Mouse (Mus musculus): Measurements from ENCODE around the gene Terb1.

The Terb1 gene

DNA sequence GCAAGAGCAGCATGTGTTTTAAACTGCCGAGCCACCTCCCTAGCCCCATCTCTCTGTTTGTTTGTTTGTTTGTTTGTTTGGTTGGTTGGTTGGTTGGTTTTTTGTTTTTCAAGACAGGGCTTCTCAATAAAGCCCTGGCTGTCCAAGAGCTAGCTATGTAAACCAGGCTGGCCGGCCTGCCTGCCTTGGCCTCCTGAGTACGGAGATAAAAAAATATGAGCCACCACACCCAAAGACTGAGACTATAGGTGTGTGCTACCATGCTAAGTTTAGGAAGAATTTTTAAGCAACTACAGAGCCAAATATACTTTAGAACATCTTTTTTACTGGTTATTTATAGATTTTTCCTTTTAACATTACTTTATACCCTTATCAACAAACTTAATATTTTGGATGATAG is 57.5 kb downstream of the Terb1 start:
- no peak for DNase-seq (ENCODE audit: low spot score in 2 of 2)

DNA sequence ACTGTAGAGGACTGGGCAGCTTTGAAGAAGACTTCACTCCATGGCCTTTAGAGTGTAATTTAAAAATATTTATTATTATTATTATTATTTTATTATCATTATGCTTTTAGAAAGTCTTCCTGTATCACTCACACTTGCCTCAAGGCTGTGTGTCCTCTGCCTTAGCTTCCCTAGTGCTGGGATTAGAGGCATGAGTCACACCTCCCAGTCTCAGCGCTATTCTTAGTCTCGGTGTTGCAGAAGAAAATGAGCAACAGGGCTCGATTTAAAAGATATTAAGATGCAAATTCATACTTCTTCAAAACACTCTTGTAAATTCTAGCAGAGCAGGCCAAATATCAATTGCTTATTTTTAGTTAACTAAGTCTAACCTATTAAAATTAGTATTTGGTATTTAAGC is 60.9 kb downstream of the Terb1 start:
- no peak for DNase-seq (ENCODE audit: low spot score in 2 of 2)

DNA sequence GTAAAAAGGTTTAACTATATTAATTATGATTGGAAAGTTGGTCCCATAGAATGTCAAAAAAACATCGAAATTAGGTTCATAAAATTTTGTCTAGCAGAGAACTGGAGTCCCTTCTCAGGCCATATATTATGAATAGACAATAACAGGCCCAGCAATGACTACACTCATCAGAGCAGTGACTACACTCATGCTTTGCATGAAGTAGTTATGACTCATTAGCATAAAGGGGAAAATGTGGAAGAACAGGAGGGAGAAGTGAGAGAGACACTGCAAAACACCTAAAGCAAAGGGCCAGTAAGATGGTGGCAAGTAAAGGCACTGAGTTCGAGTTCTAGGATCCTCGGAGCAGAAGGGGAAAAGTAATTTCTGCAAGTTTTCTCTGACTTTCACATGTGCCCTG is 63.7 kb downstream of the Terb1 start:
- DNase-seq (ENCODE audit: low spot score in 2 of 2) = no peak

DNA sequence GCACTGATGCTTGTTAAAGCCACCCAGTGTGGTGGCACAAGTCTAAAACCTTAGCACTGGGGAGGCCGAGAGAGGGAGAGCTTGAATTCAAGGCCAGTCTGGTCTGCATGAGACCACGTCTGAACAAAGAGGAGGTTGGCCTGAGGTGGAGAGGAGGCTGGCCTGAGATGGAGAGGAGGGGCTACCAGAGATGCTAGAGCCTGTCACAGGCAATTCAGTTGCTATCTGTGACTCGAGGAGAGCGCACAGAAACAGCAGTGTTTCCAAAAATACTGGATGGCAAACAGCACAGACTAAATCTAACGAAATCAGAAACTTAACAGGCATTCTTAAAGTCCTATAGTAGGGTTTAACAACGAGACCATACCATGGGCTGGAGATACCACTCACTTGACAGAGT is 64.5 kb downstream of the Terb1 start:
- no peak for DNase-seq (ENCODE audit: low spot score in 2 of 2)

DNA sequence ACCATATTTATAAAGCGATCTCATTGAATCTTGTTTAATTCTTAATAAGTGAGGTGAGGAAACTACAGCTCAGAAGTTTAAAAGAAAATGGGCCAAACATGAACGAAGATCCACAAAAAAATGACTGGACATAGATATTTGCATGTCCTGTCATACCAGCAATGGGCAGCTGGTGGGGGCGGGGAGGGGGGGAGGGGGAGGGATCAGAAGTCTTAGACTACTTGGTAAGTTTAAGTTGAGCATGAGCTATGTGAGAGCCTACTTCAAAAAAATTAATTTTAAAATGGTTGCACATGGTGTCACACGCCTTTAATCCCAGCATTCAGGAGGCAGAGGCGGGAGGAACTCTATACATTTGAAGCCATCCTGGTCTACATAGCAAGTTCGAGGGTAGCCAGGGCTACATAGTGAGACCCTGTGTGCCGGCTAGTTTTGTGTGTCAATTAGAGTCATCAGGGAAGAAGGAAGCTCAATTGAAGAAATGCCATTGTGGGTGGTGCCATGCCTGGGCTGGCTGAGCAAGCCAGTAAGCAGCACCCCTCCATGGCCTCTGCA is 66.5 kb downstream of the Terb1 start:
- no peak for DNase-seq (ENCODE audit: low spot score in 2 of 2)

DNA sequence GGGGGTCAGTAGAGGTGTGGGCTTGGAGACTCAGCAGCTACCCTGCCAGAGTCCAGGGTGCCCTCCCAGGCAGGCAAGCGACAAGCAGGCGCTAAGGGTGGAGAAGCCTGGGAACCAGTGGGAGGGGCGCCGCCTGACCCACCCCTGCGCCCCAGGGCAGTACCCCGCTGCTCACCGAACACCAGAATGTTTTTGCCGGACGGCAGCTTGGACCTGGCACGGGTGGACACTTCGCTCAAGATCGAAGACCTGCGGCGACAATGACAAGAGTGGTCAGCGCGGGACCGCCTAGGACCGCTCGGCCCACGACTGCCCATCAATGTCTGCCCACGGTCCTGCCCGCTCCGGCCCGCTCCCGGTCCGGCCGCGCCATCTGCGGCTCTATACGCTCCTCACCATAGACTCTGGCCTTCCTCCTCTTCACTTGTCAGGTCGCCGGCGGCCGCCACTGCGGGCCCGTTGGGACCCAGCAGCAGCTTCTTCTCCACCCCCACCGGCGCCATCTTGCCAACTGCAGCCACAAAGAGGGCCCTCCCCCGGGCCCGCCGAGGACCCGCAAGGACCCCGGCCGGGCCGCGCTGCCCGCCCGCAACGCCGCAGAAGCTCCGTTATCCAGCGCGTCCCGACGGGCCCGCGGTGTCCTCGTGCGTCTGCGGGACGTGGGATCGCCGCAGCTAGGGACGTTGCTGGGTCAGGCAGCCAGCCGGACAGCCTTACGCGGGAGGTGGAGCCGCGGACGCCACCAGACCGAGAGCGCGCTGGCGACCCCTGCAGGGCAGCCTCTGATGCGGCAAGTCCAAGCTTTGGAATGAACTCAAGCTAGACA is 67.2 kb downstream of the Terb1 start, which contains the start of gene Dync1li2:
Gene Dync1li2 (minus strand): TSS at position 749 of the 826 bp plus-strand sequence.
- DNase-seq (ENCODE audit: low spot score in 2 of 2) = peak; percentile 94 to 96

DNA sequence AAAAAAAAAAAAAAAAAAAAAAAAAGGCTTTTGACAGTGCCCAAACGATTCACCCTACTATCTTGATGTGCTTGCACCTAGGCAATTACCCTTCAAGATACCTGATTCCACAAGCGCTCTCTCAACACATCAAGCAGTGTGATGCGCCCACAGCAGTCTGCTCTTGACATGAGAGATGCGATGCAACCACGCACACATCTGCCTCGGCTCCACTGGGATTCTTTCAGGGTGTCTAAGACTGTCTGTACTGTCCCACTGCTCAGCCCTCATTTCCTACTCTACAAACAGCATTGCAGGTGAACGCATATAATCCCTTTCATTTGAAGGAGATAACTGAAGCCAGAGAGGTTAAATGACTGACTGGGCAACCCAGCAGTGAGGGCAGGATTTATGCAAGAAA is 68.1 kb downstream of the Terb1 start:
- DNase-seq (ENCODE audit: low spot score in 2 of 2) = no peak

DNA sequence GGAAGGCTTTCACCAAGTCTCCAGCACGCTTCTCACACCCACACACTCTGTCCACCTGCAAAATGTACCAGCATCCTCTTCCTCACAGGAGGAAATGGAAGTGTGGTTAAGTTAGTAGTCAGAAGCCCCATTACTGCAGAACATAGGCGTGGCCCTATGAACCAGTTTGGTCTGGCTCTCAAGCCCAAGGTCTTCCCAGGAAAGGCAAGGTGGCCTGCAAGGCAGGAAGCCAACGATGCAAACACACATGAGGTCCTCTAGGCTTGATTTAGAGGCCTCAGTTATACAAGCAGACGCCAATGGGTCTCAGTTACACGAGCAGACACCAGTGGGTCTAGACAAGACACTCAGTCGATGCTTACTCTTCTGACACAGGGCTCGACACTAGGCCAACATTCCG is 70.2 kb downstream of the Terb1 start:
- no peak for DNase-seq (ENCODE audit: low spot score in 2 of 2)

DNA sequence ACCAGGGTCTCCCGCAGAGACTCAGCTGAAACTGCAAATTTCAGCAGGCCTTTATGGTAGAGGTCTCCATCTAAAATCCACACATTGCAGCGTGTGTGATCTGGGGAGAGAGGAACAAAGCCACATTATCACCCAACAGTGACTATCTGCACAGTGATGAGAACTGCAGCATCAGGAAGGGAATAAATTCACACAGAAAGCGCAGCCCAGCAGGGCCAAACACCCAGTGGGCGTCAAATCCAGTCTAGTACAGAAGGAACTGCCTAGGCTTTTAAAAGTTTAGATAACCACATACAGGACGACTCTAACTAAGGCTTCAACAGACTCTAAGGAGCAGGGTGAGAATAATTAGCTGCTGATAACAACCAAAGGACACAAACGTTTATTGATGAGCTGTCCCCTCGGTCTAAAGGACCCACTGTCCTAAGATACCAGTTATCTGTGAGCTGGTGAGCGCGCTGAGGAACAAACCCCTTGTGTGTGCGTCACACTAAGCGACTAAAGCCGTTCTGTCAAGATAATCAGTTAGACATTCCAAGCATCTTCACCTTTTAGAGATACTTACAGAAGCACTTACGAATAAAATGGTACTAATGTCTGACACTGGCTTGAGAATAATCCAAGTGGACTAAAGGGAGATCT is 72.1 kb downstream of the Terb1 start:
- DNase-seq (ENCODE audit: low spot score in 2 of 2) = no peak

DNA sequence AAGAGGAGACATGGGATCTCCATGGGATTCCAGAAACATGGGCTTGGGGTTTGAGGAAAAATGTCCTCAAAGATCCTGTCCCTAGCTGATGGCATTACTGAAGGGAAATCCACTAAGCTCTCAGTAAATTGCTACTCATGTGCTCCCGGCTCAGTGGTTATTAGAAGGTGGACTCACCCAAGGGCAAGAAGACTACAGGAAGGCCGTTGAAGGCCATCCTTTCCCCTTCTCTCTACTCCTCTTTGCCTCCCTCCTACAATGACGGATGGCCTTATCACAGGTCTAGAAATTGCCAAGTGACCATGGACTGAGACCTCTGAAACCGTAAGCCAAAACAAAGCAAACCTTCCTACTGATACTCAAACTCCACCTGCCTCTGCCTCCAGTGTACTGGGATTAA is 73.1 kb downstream of the Terb1 start:
- DNase-seq (ENCODE audit: low spot score in 2 of 2) = no peak

DNA sequence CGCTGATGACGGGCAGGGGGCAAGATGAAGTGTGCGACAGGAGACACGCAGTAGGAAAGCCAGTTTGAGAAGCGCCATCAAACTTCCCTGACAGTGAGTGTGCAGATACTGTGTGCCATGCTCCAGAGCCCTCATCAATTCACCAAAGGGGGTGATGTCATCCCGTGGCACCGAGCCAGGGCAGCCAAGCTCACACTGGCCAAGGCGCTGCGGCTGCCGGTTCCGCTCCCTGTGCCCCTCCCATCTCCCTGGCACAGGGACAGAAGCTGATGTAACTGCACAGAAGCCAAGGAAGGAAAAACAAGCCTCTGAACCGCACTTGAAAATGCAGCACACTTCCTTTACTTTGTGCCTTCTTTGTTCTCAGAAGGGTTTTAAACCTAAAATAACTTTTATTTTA is 73.7 kb downstream of the Terb1 start:
- peak; percentile 73 to 93 for DNase-seq (ENCODE audit: low spot score in 2 of 2)

DNA sequence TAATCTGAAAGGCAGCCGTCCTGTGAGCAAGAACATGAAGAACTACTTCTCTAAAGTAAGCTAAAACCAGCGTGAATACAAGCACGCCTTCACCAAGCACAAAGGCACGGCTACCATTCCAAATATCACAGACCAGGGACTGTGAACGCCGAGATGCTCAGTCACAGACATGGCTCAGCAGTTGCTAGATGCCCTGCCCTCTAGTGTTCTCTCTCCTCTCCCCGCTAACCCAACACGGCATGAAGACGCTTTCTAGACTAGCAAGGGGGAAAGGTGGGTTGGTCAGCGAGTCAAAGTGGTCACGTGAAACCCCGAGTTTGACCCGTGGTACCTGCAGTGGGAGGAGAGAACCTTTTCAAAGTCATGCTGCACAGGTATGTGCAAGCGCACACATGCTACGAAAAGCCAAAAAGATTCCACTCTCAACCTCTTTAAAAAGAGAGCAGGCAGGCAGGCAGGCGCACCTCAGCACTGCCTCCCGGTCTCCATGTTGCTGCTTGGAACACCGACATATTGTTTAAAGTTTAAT is 74.8 kb downstream of the Terb1 start:
- no peak for DNase-seq (ENCODE audit: low spot score in 2 of 2)

DNA sequence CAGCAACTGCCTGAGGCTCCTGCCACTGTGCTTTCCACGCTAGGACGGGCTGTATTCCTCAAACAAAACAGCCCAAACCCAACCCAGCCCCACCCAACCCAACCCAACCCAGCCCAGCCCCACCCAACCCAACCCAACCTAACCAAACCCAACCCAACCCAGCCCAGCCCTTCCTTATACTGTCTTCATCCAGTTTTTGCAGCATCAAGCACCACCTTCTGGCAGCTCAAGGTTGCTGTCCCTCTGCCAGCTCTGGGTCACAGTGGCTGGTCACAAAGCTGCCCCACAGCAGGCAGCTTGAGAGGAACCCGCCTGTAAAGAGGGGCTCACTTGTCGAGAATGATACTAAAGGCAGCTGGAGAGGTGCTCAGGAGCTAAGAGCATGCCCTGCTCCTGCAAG is 75.4 kb downstream of the Terb1 start:
- DNase-seq (ENCODE audit: low spot score in 2 of 2) = no peak

DNA sequence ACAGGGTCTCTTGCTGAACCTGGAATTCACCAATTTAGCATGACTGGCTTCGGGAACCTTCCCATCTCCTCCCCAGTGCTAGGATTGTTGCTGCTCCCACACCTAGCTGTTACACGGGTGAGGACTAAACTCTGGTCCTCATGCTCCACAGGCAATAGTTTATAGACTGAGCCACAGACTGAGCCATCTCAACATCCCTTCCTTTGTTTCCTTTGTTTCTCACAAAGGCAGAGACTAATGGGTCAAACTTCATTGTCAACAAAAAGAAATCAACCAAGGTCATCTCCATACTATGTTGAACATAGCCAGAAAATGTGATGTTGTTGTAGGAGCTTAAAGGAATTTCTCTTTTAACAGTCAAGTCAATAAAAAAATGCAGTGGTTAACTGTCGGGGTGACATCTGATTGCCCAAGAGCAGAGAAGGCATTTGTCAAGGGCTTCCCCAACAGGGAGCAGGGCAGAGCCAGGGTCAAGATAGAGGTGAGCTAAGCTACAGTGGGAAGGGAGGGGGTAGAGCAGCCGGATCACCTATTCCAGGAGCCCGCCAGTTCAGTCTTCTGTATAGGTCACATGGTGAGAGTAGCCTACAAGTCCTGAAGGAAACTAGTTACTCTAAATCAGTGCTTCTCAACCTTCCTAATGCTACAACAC is 76.4 kb downstream of the Terb1 start:
- no peak for DNase-seq (ENCODE audit: low spot score in 2 of 2)

DNA sequence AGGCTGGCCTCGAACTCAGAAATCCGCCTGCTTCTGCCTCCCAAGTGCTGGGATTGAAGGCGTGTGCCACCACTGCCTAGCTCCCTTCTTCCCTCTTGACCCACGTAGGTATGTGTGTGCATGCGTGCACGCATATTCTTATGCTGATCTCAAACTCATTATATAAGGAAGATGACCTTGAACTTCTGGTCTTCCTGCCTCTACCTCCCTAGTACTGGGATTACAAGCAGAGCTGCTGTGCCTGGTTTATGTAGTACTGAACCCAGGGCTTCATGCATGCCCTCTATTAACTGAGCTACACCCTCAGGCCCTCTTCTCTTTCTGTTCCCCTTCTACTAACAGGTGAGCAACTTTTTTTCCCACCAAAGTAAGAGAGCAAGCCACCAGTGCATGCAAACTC is 77.1 kb downstream of the Terb1 start:
- no peak for DNase-seq (ENCODE audit: low spot score in 2 of 2)

DNA sequence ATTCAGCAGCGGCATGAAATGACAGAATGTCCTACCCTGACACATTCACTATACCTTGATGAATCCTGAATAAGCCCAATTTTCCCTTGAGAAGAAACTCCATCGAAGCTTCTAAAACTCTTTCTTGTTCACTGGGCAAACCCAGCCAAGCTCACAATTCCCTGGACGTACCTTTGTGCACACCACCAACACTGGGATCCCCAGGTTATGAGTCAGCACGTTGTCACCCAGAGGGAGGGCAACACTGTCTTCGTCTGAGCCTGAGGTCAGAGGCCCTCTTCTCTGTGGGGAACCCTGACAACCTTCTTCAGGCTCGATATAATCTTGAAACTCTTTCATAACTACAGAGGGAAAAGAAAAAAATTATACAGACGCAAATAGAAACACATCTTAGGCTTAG is 79.5 kb downstream of the Terb1 start:
- no peak for DNase-seq (ENCODE audit: low spot score in 2 of 2)

DNA sequence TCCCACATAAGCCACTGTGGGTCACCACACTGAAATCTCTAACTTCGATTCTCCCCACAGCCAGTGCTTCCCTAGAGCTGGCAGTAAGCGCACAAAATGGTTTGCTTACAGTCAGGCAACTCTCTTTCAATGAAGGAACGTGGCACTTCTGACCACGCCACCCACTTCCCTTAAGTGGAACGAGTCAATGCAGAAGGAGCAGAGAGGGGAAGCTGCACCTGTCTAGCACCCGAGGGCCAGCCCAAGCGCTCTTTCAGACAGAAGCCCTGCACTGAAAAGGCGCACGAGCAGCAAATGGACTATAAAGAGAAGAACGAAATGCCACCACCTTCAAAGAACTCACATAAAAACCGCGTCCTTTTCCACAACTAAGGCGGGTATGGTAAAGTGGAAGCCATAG is 82.0 kb downstream of the Terb1 start:
- DNase-seq (ENCODE audit: low spot score in 2 of 2) = no peak

DNA sequence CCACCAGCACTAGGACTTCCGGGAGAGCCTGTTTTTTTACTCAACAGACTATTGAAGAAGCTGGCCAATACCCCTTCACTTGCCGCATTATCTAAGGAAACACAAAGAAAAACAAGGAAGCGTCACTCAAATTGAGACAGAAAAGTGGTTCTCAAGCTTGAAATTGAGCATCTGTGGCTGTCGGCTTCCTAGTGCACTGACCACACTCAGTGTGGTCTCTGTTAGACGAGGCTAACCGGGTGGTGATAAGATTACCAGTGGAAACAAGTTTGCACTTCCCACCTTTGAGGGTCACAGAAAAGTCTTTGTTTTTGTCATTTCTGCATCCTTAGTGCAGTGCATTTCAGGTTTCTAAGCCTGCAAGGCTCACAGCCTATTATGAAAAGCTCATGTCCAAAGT is 87.4 kb downstream of the Terb1 start:
- no peak for DNase-seq (ENCODE audit: low spot score in 2 of 2)

DNA sequence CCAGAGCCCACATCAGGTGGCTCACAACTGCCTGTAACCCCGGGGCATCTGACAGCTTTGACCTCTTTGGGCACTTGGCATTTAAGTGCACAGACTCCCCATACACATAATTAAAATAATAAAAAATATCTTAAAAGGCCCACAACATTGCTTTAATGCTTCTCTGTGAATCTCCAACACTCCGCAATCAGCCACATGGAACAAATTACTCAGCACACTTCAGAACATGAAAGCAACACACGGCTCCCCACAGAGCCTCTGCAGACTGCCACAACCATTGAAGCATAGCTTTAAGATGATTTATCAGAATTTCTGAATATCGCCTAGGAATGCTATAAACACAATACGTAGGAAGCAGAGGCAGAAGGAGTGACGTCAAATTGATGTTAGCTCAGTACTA is 93.7 kb downstream of the Terb1 start:
- no peak for DNase-seq (ENCODE audit: low spot score in 2 of 2)

DNA sequence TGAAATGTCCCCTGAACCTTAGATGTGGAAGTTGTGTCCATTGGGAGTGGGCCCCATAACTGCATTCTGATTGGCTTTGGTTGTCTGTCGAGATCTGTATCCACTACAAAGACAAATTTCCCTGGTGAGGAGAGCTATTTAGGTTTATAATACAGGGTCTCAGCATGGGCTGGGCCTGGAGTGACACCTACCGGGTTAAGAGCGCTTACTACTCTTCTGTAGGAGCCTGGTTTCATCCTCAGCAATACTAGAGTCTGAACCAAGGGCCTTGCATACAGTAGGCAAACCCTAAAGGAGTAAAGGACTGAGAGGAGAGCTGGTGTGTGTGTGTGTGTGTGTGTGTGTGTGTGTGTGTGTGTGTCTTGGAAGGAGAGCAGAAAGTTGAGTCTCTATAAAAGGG is 95.5 kb downstream of the Terb1 start:
- DNase-seq (ENCODE audit: low spot score in 2 of 2) = no peak

DNA sequence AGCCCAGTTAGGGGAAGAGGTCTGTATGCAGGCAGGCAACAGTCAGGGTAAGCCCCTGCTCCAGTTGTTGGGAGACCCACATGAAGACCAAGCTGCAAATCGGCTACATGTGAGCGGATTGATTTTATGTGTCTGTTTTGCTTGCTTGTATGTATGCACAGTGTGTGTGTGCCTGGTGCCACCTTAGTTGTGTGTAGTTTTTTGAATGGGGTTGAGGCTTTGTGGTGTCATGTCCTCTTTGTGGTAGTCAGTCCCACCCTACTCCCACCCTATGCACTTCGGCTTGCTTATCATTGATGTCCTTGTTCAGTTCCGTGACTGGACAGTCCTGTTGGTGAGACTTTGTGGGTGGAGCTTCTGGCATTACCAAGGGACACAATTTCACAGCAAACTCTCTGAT is 95.9 kb downstream of the Terb1 start:
- no peak for DNase-seq (ENCODE audit: low spot score in 2 of 2)

DNA sequence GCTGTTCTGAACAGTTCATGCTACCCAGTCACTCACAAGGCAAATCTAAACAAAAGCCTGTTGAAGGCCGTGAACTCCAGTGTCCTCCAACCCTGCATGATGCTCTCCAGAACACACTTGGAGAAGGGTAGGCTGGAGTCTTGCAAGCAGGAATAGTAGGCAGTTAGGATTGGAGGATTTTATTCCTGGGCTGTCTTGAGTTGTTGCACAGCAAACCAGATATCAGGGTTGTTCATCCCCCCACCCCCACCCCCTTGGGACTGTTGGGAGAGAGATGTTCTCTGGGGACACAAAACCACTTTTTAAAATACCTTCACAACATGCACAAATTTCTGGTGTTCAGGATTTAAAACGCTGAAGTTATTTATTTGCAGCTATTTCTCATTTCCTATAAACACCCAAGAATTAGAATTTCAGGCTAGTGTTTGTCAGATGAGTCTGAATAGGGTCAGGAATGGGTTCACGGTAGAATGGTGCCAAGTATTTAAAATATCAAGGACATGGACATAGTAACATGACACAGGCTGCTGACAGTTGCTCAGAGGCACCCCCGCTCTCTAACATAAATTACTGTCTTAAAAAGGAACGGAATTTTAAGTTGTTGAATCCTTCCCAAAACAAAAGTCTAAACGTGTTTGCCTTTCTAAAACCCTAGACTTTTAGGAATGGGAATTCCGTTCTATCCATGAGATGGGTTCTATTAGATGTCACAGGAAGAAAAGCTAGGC is 96.7 kb downstream of the Terb1 start:
- DNase-seq (ENCODE audit: low spot score in 2 of 2) = no peak

All from spleen, postnatal 10 days (tissue).